Mouse (Mus musculus): ENCODE results near the gene Def8. TPM values are rescaled to one million over a fixed set of nuclear protein-coding genes. Genes with fewer than 3 reads are reported as not detected.
A peak's percentile ranks its signal among the peaks of the same experiment; 100 is the strongest.

Def8 gene
- polyA plus RNA-seq, 1 experiment from 2014 or later = 11.6 TPM

GRCm38 (mm10) chr8:123402730-123403326, 20.5 kb upstream of the Def8 start:
- Histone ChIP-seq H3K27ac (ENCODE audit: low read length) (no peak overlapping the region), H3K9me3 (ENCODE audit: low read length) (no peaks in the 10 kb centered on the region), H3K4me2 (replicated peaks; ENCODE audit: low read depth, low read length) (no peak overlapping the region), H3K36me3 (ENCODE audit: insufficient read depth, low read length) (peaks cover 21% of the 10 kb centered on the region; the same call in 1 of the 2 replicates), H3K4me3 (ENCODE audit: low read depth, low read length) (no peak overlapping the region), H3K9ac (replicated peaks; ENCODE audit: low read depth) (no peak overlapping the region), H3K27me3 (replicated peaks; ENCODE audit: insufficient read depth, low read length) (no peaks in the 10 kb centered on the region), H3K4me1 (ENCODE audit: insufficient read depth, low read depth, low read length) (no peaks in the 10 kb centered on the region)
- no peak for DNase-seq (ENCODE audit: low spot score)
- no peak for ATAC-seq
- TF ChIP-seq CTCF (IDR thresholded peaks at IDR 0.05) (no peak), EP300 (IDR thresholded peaks at IDR 0.05) (no peak)
- WGBS = 71% methylated on average over 9 of the region's 9 CpGs

DNA sequence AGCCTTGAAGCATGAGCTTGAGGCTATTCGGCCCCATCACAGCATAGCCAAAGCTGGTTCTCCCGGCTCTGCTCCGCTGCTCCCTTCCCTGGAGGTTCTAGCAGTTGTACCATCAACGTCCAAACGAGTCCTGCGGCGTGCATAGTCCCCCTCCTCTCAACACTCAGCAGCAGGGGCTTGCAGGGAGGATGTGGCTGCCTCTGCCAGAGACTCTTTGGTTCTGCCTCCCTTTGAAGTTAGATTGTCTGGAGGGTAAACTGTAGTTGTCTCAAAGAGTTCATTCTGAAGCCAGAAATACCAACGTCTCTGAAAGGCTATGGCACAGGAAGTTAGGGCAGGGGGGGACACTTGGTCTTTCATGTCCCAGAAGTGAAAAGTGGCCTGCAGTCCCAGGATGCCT, 18.8 kb upstream of the Def8 start:
- WGBS = 51% methylated on average over 8 of the region's 8 CpGs
- H3K9ac ChIP-seq (replicated peaks; ENCODE audit: low read depth) = no peak overlapping the region

GRCm38 (mm10) chr8:123406786-123407185, 16.5 kb upstream of the Def8 start, which contains the start of gene Mc1r:
Mc1r (plus strand) TSS chr8:123407107.
- H3K4me2 ChIP-seq (replicated peaks; ENCODE audit: low read depth, low read length) = no peak within 1 kb of the TSS
- DNase-seq (ENCODE audit: low spot score) (peak; percentile 62), ATAC-seq (peak; percentile 17; the same call in 1 of the 2 replicates)
- H3K4me3 ChIP-seq (ENCODE audit: low read depth, low read length) = no peak within 1 kb of the TSS
- 0 out of 2 replicates have a peak, but pooled peaks cover 5% of the 10 kb centered on the region for H3K36me3 ChIP-seq (ENCODE audit: insufficient read depth, low read length)
- no peaks in the 10 kb centered on the region for H3K4me1 ChIP-seq (ENCODE audit: insufficient read depth, low read depth, low read length)
- H3K27me3 ChIP-seq (replicated peaks; ENCODE audit: insufficient read depth, low read length) = peaks cover 22% of the 10 kb centered on the region
- 6% methylated on average over 4 of the region's 4 CpGs for WGBS
- H3K27ac ChIP-seq (ENCODE audit: low read length) = no peak within 1 kb of the TSS
- H3K9ac ChIP-seq (replicated peaks; ENCODE audit: low read depth) = no peak within 1 kb of the TSS
- no peaks in the 10 kb centered on the region for H3K9me3 ChIP-seq (ENCODE audit: low read length)
- TF ChIP-seq CTCF (IDR thresholded peaks at IDR 0.05) (peak; percentile 82), EP300 (IDR thresholded peaks at IDR 0.05) (no peak)

More for the DNA sequence above, 18.8 kb upstream of the Def8 start:
- TF ChIP-seq EP300 (IDR thresholded peaks at IDR 0.05) (no peak), CTCF (IDR thresholded peaks at IDR 0.05) (no peak)
- no peaks in the 10 kb centered on the region for H3K4me1 ChIP-seq (ENCODE audit: insufficient read depth, low read depth, low read length)
- no peak for DNase-seq (ENCODE audit: low spot score)
- H3K36me3 ChIP-seq (ENCODE audit: insufficient read depth, low read length) = peaks cover 6% of the 10 kb centered on the region; the same call in 1 of the 2 replicates
- H3K9me3 ChIP-seq (ENCODE audit: low read length) = no peaks in the 10 kb centered on the region
- no peak overlapping the region for H3K4me2 ChIP-seq (replicated peaks; ENCODE audit: low read depth, low read length)
- ATAC-seq = no peak
- H3K27me3 ChIP-seq (replicated peaks; ENCODE audit: insufficient read depth, low read length) = 0 out of 2 replicates have a peak, but pooled peaks cover under 1% of the 10 kb centered on the region
- H3K4me3 ChIP-seq (ENCODE audit: low read depth, low read length) = no peak overlapping the region
- no peak overlapping the region for H3K27ac ChIP-seq (ENCODE audit: low read length)

GRCm38 (mm10) chr8:123407612-123408011, 15.7 kb upstream of the Def8 start:
- Histone ChIP-seq H3K9ac (replicated peaks; ENCODE audit: low read depth) (no peak overlapping the region), H3K9me3 (ENCODE audit: low read length) (no peaks in the 10 kb centered on the region), H3K27ac (ENCODE audit: low read length) (no peak overlapping the region), H3K4me3 (ENCODE audit: low read depth, low read length) (no peak overlapping the region), H3K4me1 (ENCODE audit: insufficient read depth, low read depth, low read length) (no peaks in the 10 kb centered on the region), H3K27me3 (replicated peaks; ENCODE audit: insufficient read depth, low read length) (peaks cover 26% of the 10 kb centered on the region), H3K4me2 (replicated peaks; ENCODE audit: low read depth, low read length) (no peak overlapping the region), H3K36me3 (ENCODE audit: insufficient read depth, low read length) (no peaks in the 10 kb centered on the region)
- WGBS = 81% methylated on average over 13 of the region's 13 CpGs
- ATAC-seq (no peak), DNase-seq (ENCODE audit: low spot score) (no peak)
- TF ChIP-seq CTCF (IDR thresholded peaks at IDR 0.05) (no peak), EP300 (IDR thresholded peaks at IDR 0.05) (no peak)

GRCm38 (mm10) chr8:123408586-123409544, 14.5 kb upstream of the Def8 start:
- no peak for ATAC-seq
- Histone ChIP-seq H3K4me2 (replicated peaks; ENCODE audit: low read depth, low read length) (no peak overlapping the region), H3K4me1 (ENCODE audit: insufficient read depth, low read depth, low read length) (no peaks in the 10 kb centered on the region)

GRCm38 (mm10) chr8:123410049-123410587, 13.2 kb upstream of the Def8 start:
- Histone ChIP-seq H3K36me3 (ENCODE audit: insufficient read depth, low read length) (no peaks in the 10 kb centered on the region), H3K27me3 (replicated peaks; ENCODE audit: insufficient read depth, low read length) (peaks cover 32% of the 10 kb centered on the region), H3K9ac (replicated peaks; ENCODE audit: low read depth) (no peak overlapping the region), H3K4me3 (ENCODE audit: low read depth, low read length) (no peak overlapping the region), H3K4me1 (ENCODE audit: insufficient read depth, low read depth, low read length) (no peaks in the 10 kb centered on the region), H3K9me3 (ENCODE audit: low read length) (no peaks in the 10 kb centered on the region), H3K27ac (ENCODE audit: low read length) (no peak overlapping the region), H3K4me2 (replicated peaks; ENCODE audit: low read depth, low read length) (no peak overlapping the region)
- peak; percentile 14 for DNase-seq (ENCODE audit: low spot score)
- no peak for TF ChIP-seq CTCF (IDR thresholded peaks at IDR 0.05)
- no peak for TF ChIP-seq EP300 (IDR thresholded peaks at IDR 0.05)
- peak; percentile 14 for ATAC-seq
- 58% methylated on average over 8 of the region's 8 CpGs for WGBS

More at GRCm38 (mm10) chr8:123408586-123409544, 14.5 kb upstream of the Def8 start:
- H3K36me3 ChIP-seq (ENCODE audit: insufficient read depth, low read length) = no peaks in the 10 kb centered on the region
- WGBS = 67% methylated on average over 9 of the region's 9 CpGs
- H3K27ac ChIP-seq (ENCODE audit: low read length) = no peak overlapping the region
- no peak overlapping the region for H3K9ac ChIP-seq (replicated peaks; ENCODE audit: low read depth)
- no peak for DNase-seq (ENCODE audit: low spot score)
- no peaks in the 10 kb centered on the region for H3K9me3 ChIP-seq (ENCODE audit: low read length)
- TF ChIP-seq CTCF (IDR thresholded peaks at IDR 0.05) = no peak
- no peak for TF ChIP-seq EP300 (IDR thresholded peaks at IDR 0.05)
- peaks cover 32% of the 10 kb centered on the region for H3K27me3 ChIP-seq (replicated peaks; ENCODE audit: insufficient read depth, low read length)
- H3K4me3 ChIP-seq (ENCODE audit: low read depth, low read length) = no peak overlapping the region
